Mouse (Mus musculus) intestine, embryonic 14.5 days (tissue): ENCODE measurements around the gene Thsd7a. TPM values are rescaled to one million over a fixed set of nuclear protein-coding genes. Genes with fewer than 3 reads are reported as not detected.

ENCODE experiments used
- ATAC-seq: fragments of 200-750 bp; cut with Nextera tagmentation; replicated peaks from 2 replicates; pipeline ENCODE4 v1.8.0; 2017; ENCODE audit warnings: low read depth, moderate number of reproducible peaks, moderate TSS enrichment, moderate library complexity; ENCODE audit not compliant: low FRiP score, low TSS enrichment
- DNase-seq: peaks from one replicate; pipeline ENCODE4 v3.0.0-alpha.2; 2018; ENCODE audit warnings: low spot score
- H3K27ac ChIP-seq: fragments of 300-500 bp; sonication (generic); 2 replicates; pipeline ENCODE4 v1.5.1; 2014; ENCODE audit warnings: low read depth, mild to moderate bottlenecking, control low read depth
- H3K27me3 ChIP-seq: fragments of 300-500 bp; sonication (generic); replicated peaks from 2 replicates; pipeline ENCODE4 v1.6.1; 2014; ENCODE audit warnings: low read length, control low read depth; ENCODE audit not compliant: control insufficient read depth, insufficient read depth
- H3K36me3 ChIP-seq: fragments of 300-500 bp; sonication (generic); 2 replicates; pipeline ENCODE4 v1.6.1; 2014; ENCODE audit warnings: low read length, control low read depth; ENCODE audit not compliant: control insufficient read depth, insufficient read depth
- H3K4me1 ChIP-seq: fragments of 300-500 bp; sonication (generic); replicated peaks from 2 replicates; pipeline ENCODE4 v1.6.1; 2014; ENCODE audit warnings: low read length, control low read depth, mixed read lengths; ENCODE audit not compliant: control insufficient read depth, insufficient read depth
- H3K4me2 ChIP-seq: fragments of 300-500 bp; sonication (generic); 2 replicates; pipeline ENCODE4 v1.6.1; 2014; ENCODE audit warnings: low read length
- H3K4me3 ChIP-seq: fragments of 300-500 bp; sonication (generic); 2 replicates; pipeline ENCODE4 v1.5.1; 2014; ENCODE audit warnings: low read depth, low read length, control low read depth, mixed read lengths
- H3K9ac ChIP-seq: fragments of 300-500 bp; sonication (generic); 2 replicates; pipeline ENCODE4 v1.6.1; 2014; ENCODE audit warnings: mild to moderate bottlenecking, low read length
- H3K9me3 ChIP-seq: fragments of 300-500 bp; sonication (generic); 2 replicates; pipeline ENCODE4 v1.6.1; 2016; ENCODE audit warnings: low read length, control low read depth; ENCODE audit not compliant: control insufficient read depth
- WGBS: fragments of 180-500 bp; shearing (Covaris S2); extraction: QIAGEN DNeasy Blood & Tissue Kit; methylation state at CpG from one replicate; pipeline ENCODE4 v1.1.7; 2014; 5-methylcytosine and 5-hydroxymethylcytosine counted together
- polyA plus RNA-seq: library from polyadenylated mRNA; unstranded; fragments of >200 nt; fragmentation: Nextera tagmentation; extraction: Ambion mirVana; gene quantifications from 2 replicates; pipeline ENCODE4 v1.2.1, GENCODE M21; 2014

The Thsd7a gene
- polyA plus RNA-seq, 1 experiment from 2014 or later = 6.0 TPM

- Histone ChIP-seq H3K27ac (no peak overlapping the region), H3K4me1 (no peaks in the 10 kb centered on the region), H3K4me2 (no peak overlapping the region), H3K4me3 (no peak overlapping the region), H3K9me3 (no peaks in the 10 kb centered on the region), H3K36me3 (no peaks in the 10 kb centered on the region), H3K27me3 (no peaks in the 10 kb centered on the region), H3K9ac (no peak overlapping the region)
- WGBS = 60% methylated on average over 7 of the region's 7 CpGs
- no peak for DNase-seq
- ATAC-seq = no peak
These were observed 433.9 kb downstream of the Thsd7a start for GRCm38 (mm10) chr6:12315070-12315909.

GRCm38 (mm10) chr6:12307502-12307901, 441.7 kb downstream of the Thsd7a start:
- Histone ChIP-seq H3K9me3 (no peaks in the 10 kb centered on the region), H3K4me1 (no peaks in the 10 kb centered on the region), H3K4me3 (no peak overlapping the region), H3K9ac (no peak overlapping the region), H3K36me3 (no peaks in the 10 kb centered on the region), H3K4me2 (no peak overlapping the region), H3K27me3 (no peaks in the 10 kb centered on the region), H3K27ac (no peak overlapping the region)
- DNase-seq (no peak), ATAC-seq (no peak)
- 85% methylated on average over 2 of the region's 2 CpGs for WGBS

GRCm38 (mm10) chr6:12262641-12263400, 486.4 kb downstream of the Thsd7a start:
- H3K27ac ChIP-seq = no peak overlapping the region
- H3K36me3 ChIP-seq = no peaks in the 10 kb centered on the region
- no peak overlapping the region for H3K4me3 ChIP-seq
- WGBS = 81% methylated on average over 15 of the region's 15 CpGs
- H3K27me3 ChIP-seq = no peaks in the 10 kb centered on the region
- no peak for ATAC-seq
- H3K9ac ChIP-seq = no peak overlapping the region
- no peak for DNase-seq
- H3K4me2 ChIP-seq = no peak overlapping the region
- no peaks in the 10 kb centered on the region for H3K9me3 ChIP-seq
- H3K4me1 ChIP-seq = no peaks in the 10 kb centered on the region
